Comparison of ENCODE assay signal across 25 mouse cellular contexts in the genomic region with DNA sequence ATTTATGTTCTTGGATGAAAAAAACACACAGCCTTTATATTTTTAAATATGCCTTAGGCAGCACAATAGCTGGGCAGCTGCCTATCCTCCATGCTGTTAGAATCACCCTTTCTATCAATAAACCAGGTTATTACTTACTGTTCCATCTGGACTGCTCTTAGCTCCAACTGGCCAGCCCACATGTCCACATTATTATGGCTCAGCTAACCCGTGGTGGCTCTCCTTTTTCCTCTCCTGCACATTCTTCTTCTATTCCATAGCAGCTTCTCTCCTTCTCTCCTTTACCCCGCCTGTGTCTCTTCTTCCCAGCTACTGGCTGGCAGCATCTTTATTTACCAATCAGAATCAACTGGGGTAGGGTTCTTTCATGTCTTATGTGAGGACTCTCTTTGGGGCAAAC. TPM values are rescaled to one million over a fixed set of nuclear protein-coding genes. Genes with fewer than 3 reads are reported as not detected.
"Had no signal": no experiment of that assay in that cellular context is flagged by ENCODE, and none has a peak within 500 bp of the region (broad histone marks: within the 10 kb centered on the region; RNA-seq: fewer than 3 reads in every experiment).

No protein-coding gene starts in this region.

- H3K27me3 ChIP-seq: lung, embryonic 15.5 days; midbrain, embryonic 13.5 days; midbrain, embryonic 15.5 days; neural tube, embryonic 12.5 days; stomach, embryonic 15.5 days had no signal

- H3K9ac ChIP-seq: lung, embryonic 15.5 days; midbrain, embryonic 13.5 days; midbrain, embryonic 15.5 days; neural tube, embryonic 12.5 days; stomach, embryonic 15.5 days had no signal

- H3K27ac ChIP-seq: lung, embryonic 15.5 days; macrophage; midbrain, embryonic 13.5 days; midbrain, embryonic 15.5 days; neural tube, embryonic 12.5 days; stomach, embryonic 15.5 days; stomach, postnatal 0 days had no signal

- ATAC-seq: lung, postnatal 0 days; midbrain, embryonic 13.5 days; midbrain, embryonic 15.5 days had no signal

- H3K4me3 ChIP-seq: lung, embryonic 15.5 days; megakaryocyte, embryonic 14.5 days; midbrain, embryonic 13.5 days; midbrain, embryonic 15.5 days; neural tube, embryonic 12.5 days; stomach, embryonic 15.5 days had no signal

- DNase-seq: lung, adult 2 months; lung, postnatal 14 days; lung, postnatal 36 days; right cerebral cortex, postnatal 14 days; thymus, adult 2 months; thymus, postnatal 25 days; thymus, postnatal 4 days had no signal

- H3K4me1 ChIP-seq: lung, embryonic 15.5 days; megakaryocyte, embryonic 14.5 days; midbrain, embryonic 13.5 days; midbrain, embryonic 15.5 days; neural tube, embryonic 12.5 days; stomach, embryonic 15.5 days had no signal

- H3K4me2 ChIP-seq: lung, embryonic 15.5 days; midbrain, embryonic 11.5 days; midbrain, embryonic 13.5 days; midbrain, embryonic 15.5 days; neural tube, embryonic 12.5 days; stomach, embryonic 15.5 days had no signal

- H3K36me3 ChIP-seq: lung, embryonic 15.5 days; midbrain, embryonic 13.5 days; midbrain, embryonic 15.5 days; neural tube, embryonic 12.5 days; stomach, embryonic 15.5 days had no signal

- H3K9me3 ChIP-seq: lung, embryonic 15.5 days; midbrain, embryonic 13.5 days; midbrain, embryonic 15.5 days; neural tube, embryonic 12.5 days; stomach, embryonic 15.5 days had no signal

RNA-seq across cellular contexts. Expression of a gene that starts 25.0 kb away (rescaled TPM):
- total RNA-seq: megakaryocyte progenitor cell, adult 5-6 weeks; monocyte, adult 5-6 weeks; neutrophil, adult 5-6 weeks had no signal
- polyA plus RNA-seq: macrophage had no signal

RNA-seq across cellular contexts. Expression of a gene that starts 46.3 kb away (rescaled TPM):
- total RNA-seq: megakaryocyte progenitor cell, adult 5-6 weeks; midbrain, postnatal 0 days; monocyte, adult 5-6 weeks; neutrophil, adult 5-6 weeks had no signal
- polyA plus RNA-seq: lung, adult 2 months; lung, embryonic 15.5 days; lung, postnatal 0 days; macrophage; midbrain, embryonic 11.5 days; midbrain, embryonic 13.5 days; midbrain, embryonic 15.5 days; midbrain, postnatal 0 days; neural tube, embryonic 12.5 days; neural tube, embryonic 14.5 days; spleen, adult 2 months; stomach, embryonic 15.5 days; stomach, postnatal 0 days; testis, adult 2 months; thymus, adult 2 months; urinary bladder, adult 2 months had no signal
